Mouse (Mus musculus) bone marrow macrophage, adult 2 months (primary cell): Measurements from ENCODE around the gene Ctu2.

Experiments used
- CTCF ChIP-seq: IDR thresholded peaks from 2 replicates; pipeline ENCODE4 v1.5.1; 2012; ENCODE audit warnings: low read depth, mild to moderate bottlenecking, low read length, moderate library complexity
- POLR2A ChIP-seq: IDR thresholded peaks from 2 replicates; pipeline ENCODE4 v1.6.1; 2012; ENCODE audit warnings: mild to moderate bottlenecking, low read depth, low read length, borderline replicate concordance

DNA sequence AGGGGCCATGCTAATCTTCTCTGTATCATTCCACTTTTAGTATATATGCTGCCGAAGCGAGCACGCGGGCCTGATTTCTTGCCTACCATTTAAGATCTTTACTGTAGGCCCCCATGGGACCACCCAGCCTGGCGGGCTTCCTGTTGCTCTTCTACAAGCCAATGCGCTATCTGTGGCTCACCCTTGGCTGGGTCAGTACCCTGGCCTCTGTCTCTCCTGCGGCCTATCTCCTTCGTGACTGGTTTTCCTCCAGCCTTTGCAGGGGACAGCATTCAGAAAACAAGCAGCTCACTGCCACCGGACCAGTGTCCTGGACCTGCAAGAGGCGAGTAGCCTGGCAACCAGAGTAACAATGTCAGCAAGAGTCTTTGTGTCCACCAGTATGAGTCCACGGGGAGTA lies 44.7 kb downstream of the Ctu2 start:
- TF ChIP-seq CTCF: no peak
- no peak for TF ChIP-seq POLR2A
